Mouse (Mus musculus): ENCODE data around the gene Hsd3b7. TPM values are rescaled to one million over a fixed set of nuclear protein-coding genes. Genes with fewer than 3 reads are reported as not detected.

The Hsd3b7 gene
- polyA plus RNA-seq (2012; fragmentation: generic; extraction: Trizol): 10 to 100 TPM in 1 of 2 experiments, 1 to 10 TPM in 1; 9.4 to 28.8 TPM

DNA sequence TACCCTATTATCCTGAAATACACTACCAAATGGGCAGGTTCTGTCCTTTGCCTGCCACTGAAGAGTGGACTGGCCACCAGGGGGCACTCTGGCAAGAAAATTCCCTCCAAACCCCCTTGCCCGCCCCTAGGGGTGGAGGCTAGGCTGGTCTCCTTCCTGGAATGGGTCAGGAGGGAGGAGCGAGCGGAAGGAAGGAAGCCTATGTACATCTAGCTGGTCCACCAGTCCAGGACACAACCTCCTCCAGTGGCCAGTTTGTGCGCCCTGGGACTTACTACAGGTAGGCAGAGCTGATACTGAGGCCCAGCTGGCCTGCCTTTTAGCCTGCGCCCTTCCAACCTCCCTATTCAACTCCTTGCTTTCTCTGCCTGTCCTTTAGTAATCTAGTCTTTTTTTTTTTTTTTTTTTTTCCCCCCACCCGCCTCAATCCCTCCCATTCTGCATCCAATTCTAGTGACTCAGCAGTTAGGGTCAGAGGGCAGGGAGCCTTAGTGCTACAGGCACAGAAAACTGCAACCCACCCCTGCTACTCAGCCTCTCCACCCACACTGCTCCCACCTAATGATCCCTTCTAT is at the start of gene Hsd3b7:
Gene Hsd3b7 (plus strand): TSS at position 170 of the 575 bp plus-strand sequence.

DNA sequence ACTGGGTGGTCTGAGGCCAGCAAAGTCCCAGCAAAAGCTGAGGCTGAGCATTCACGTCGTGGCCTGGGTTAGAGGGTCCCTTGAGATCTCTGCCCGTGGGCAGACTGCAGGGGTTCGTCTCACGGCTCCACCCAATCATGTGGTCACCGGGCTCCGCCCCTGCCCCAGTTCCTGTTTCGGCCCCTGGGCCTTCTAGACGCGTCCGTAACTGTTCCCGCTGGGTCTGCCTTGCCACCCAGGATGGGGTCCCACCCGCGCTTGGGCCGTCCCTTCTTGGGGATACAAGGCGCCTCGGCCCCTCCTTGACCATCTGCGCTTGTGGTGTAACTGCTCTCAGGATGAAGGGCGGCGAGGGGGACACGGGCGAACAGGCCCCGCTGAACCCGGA is 30.8 kb upstream of the Hsd3b7 start, which contains the start of gene Orai3:
Gene Orai3 (plus strand): TSS at position 165 of the 388 bp plus-strand sequence.

DNA sequence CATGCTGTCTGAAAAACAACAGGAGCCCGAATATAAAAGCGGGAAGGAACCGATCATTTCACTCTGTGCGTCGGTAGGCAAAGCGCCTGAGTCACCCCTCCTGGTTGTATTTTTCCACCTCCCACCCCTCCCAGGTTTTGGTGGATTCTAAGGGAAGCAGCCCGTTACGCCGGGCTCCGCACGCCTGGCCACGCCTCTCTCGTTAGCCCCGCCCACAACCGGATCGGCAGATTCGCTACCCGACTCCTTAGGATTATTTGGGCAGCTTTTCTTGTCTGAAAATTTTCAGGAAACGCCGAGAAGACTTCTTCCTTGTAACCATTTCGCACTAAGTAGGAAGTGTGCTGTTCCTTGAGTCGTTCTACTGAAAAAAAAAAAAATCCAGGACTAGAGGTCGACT is 24.0 kb upstream of the Hsd3b7 start, which contains the start of gene Setd1a:
Gene Setd1a (plus strand): TSS at position 245 of the 400 bp plus-strand sequence.

DNA sequence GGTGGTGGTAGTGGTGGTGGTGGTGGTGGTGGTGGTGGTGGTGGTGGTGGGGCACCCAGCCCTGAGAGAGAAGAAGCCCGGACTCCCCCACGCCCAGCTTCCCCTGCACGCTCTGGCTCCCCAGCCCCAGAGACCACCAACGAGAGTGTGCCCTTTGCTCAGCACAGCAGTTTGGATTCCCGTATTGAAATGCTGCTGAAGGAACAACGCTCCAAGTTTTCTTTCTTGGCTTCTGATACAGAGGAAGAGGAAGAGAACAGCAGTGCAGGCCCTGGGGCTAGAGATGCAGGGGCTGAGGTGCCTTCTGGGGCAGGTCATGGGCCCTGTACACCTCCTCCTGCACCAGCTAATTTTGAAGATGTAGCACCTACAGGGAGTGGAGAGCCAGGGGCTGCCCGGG is 15.1 kb upstream of the Hsd3b7 start, which contains the start of gene Gm49388:
Gene Gm49388 (plus strand): TSS at position 301 of the 400 bp plus-strand sequence.

DNA sequence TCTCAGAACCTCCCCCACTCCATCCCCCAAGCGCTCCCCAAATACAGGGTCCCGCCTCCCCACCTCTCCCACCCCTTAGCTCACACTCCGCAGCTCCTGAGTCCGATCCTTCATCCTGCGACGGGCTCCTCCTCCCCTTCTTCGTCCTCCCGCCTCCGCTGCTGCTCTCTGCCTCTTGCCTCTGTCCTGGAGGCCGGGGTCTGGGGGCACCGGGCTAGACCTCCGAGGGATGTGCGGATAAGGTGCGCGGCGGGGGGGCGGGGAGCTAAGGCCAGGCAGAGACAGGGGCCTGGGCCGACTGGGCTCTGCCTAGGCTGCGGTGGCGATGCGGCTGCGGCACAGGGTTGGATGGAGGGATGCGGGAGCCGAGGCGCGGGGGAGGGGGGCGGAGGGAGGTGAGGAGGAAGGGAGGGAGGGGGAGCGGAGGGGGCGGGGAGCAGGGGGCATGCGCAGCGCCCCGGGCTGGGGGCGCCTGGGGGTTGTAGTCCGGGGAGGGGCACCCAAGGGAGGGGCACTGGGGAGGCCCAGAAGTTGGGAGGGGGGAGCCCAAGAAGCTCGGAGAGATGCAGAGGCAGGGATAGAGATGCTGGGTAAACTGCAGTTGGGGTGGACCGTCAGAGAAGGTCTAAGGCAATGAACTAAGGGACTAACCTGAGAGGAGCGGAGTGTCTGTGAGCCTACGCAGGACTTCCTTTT is 23.9 kb downstream of the Hsd3b7 start, which contains the start of the genes Stx4a and Stx1b:
Gene Stx4a (plus strand): TSS at position 119 of the 696 bp plus-strand sequence.
Gene Stx1b (minus strand): TSS at position 374 of the 696 bp plus-strand sequence.

Other genes starting within 250 kb of the Hsd3b7 start
- gene Tmem265, start 239.2 kb upstream of the Hsd3b7 start, polyA plus RNA-seq (2012; fragmentation: generic; extraction: Trizol): 1 to 10 TPM; 1.6 to 2.0 TPM
- 10 to 100 TPM; 18.5 to 31.4 TPM for gene Phkg2, start 227.3 kb upstream of the Hsd3b7 start, polyA plus RNA-seq (2012; fragmentation: generic; extraction: Trizol)
- gene Ccdc189, start 212.0 kb upstream of the Hsd3b7 start, polyA plus RNA-seq (2012; fragmentation: generic; extraction: Trizol): 10 to 100 TPM in 1 of 2 experiments, 1 to 10 TPM in 1; 7.1 to 20.8 TPM
- 10 to 100 TPM; 15.9 to 30.7 TPM for gene Rnf40, start 211.8 kb upstream of the Hsd3b7 start, polyA plus RNA-seq (2012; fragmentation: generic; extraction: Trizol)
- gene Zfp629, start 184.8 kb upstream of the Hsd3b7 start, polyA plus RNA-seq (2012; fragmentation: generic; extraction: Trizol): 1 to 10 TPM; 1.2 to 8.7 TPM
- gene Bcl7c, start 91.7 kb upstream of the Hsd3b7 start, polyA plus RNA-seq (2012; fragmentation: generic; extraction: Trizol): 100 to 1,000 TPM; 142 to 241 TPM
- 10 to 100 TPM in 1 of 2 experiments, 1 to 10 TPM in 1; 4.2 to 26.0 TPM for gene Ctf1, start 87.9 kb upstream of the Hsd3b7 start, polyA plus RNA-seq (2012; fragmentation: generic; extraction: Trizol)
- gene Ctf2, start 68.4 kb upstream of the Hsd3b7 start, polyA plus RNA-seq (2012; fragmentation: generic; extraction: Trizol): under 1 TPM; 0.08 to 0.22 TPM
- 10 to 100 TPM; 15.7 to 19.4 TPM for gene Fbxl19, start 56.1 kb upstream of the Hsd3b7 start, polyA plus RNA-seq (2012; fragmentation: generic; extraction: Trizol)
- gene Orai3, start 30.8 kb upstream of the Hsd3b7 start, polyA plus RNA-seq (2012; fragmentation: generic; extraction: Trizol): 10 to 100 TPM; 15.6 to 39.0 TPM
- gene Setd1a, start 23.9 kb upstream of the Hsd3b7 start, polyA plus RNA-seq (2012; fragmentation: generic; extraction: Trizol): 10 to 100 TPM in 1 of 2 experiments, 1 to 10 TPM in 1; 5.5 to 15.8 TPM
- gene Gm49388, start 15.0 kb upstream of the Hsd3b7 start, polyA plus RNA-seq (2012; fragmentation: generic; extraction: Trizol): under 1 TPM in 1 of 2 experiments, not detected in 1; 0.13 TPM
- 10 to 100 TPM; 23.3 to 77.8 TPM for gene Stx4a, start 23.7 kb downstream of the Hsd3b7 start, polyA plus RNA-seq (2012; fragmentation: generic; extraction: Trizol)
- gene Stx1b, start 23.9 kb downstream of the Hsd3b7 start, polyA plus RNA-seq (2012; fragmentation: generic; extraction: Trizol): under 1 TPM in 1 of 2 experiments, not detected in 1; 0.35 TPM
- 10 to 100 TPM in 1 of 2 experiments, 1 to 10 TPM in 1; 2.0 to 13.2 TPM for gene Zfp646, start 75.6 kb downstream of the Hsd3b7 start, polyA plus RNA-seq (2012; fragmentation: generic; extraction: Trizol)
- 10 to 100 TPM; 10.9 to 12.1 TPM for gene Zfp668, start 76.2 kb downstream of the Hsd3b7 start, polyA plus RNA-seq (2012; fragmentation: generic; extraction: Trizol)
- 1 to 10 TPM in 1 of 2 experiments, under 1 TPM in 1; 0.22 to 2.9 TPM for gene Prss53, start 90.4 kb downstream of the Hsd3b7 start, polyA plus RNA-seq (2012; fragmentation: generic; extraction: Trizol)
- gene Gm21974, start 94.8 kb downstream of the Hsd3b7 start, polyA plus RNA-seq (2012; fragmentation: generic; extraction: Trizol): not detected
- gene Vkorc1, start 95.0 kb downstream of the Hsd3b7 start, polyA plus RNA-seq (2012; fragmentation: generic; extraction: Trizol): 100 to 1,000 TPM in 1 of 2 experiments, 10 to 100 TPM in 1; 75.2 to 309 TPM
- 10 to 100 TPM; 53.8 to 95.6 TPM for gene Bckdk, start 103.5 kb downstream of the Hsd3b7 start, polyA plus RNA-seq (2012; fragmentation: generic; extraction: Trizol)
- gene Kat8, start 111.9 kb downstream of the Hsd3b7 start, polyA plus RNA-seq (2012; fragmentation: generic; extraction: Trizol): 10 to 100 TPM in 1 of 2 experiments, 1 to 10 TPM in 1; 8.2 to 22.4 TPM
- under 1 TPM in 1 of 2 experiments, not detected in 1; 0.05 TPM for gene Prss8, start 129.5 kb downstream of the Hsd3b7 start, polyA plus RNA-seq (2012; fragmentation: generic; extraction: Trizol)
- gene Prss36, start 146.1 kb downstream of the Hsd3b7 start, polyA plus RNA-seq (2012; fragmentation: generic; extraction: Trizol): 10 to 100 TPM in 1 of 2 experiments, 1 to 10 TPM in 1; 4.6 to 11.2 TPM
- 100 to 1,000 TPM; 140 to 298 TPM for gene Fus, start 166.9 kb downstream of the Hsd3b7 start, polyA plus RNA-seq (2012; fragmentation: generic; extraction: Trizol)
- gene Pycard, start 193.3 kb downstream of the Hsd3b7 start, polyA plus RNA-seq (2012; fragmentation: generic; extraction: Trizol): under 1 TPM; 0.01 to 0.28 TPM
- under 1 TPM; 0.02 to 0.72 TPM for gene Trim72, start 203.3 kb downstream of the Hsd3b7 start, polyA plus RNA-seq (2012; fragmentation: generic; extraction: Trizol)

All from C3H10T1/2 (cell line).